Mouse (Mus musculus): Measurements from ENCODE around the gene Anapc16.

DNA sequence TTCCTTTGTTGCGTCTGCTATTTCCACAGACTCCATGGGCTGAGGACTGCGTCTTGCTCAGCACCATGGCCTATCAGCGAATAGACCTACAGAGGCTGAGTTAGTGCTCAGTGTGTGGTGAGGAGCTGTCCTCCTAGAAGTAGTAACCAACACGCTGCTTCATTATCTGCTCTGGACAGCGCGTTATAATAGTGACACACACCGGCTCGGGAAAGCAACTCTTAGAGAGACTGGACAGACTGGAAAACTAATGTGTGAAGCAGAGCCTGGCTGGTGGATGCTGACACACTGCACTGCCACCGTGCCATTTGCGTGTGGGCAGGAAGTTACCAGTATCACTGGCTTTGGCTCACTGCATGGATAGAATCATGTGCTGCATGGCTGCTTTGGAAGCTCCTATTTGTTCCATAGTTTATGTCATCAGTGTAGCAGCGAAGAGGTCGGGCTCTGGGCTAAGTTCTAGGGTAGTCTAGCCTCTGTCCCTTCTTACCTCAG, 20.5 kb downstream of the Anapc16 start:
- TF ChIP-seq CTCF (IDR thresholded peaks at IDR 0.05; ENCODE audit: low read depth) (no peak), EP300 (optimal IDR thresholded peaks at IDR 0.05) (no peak)

All from stomach, postnatal 0 days (tissue).